Mouse (Mus musculus) kidney, adult 8-10 months (tissue): ENCODE measurements around the gene Abcb9.
A peak's percentile ranks its signal among the peaks of the same experiment; 100 is the strongest.
"Not testable (repeated sequence)": the region's sequence is repeated elsewhere in the genome, so short reads cannot be mapped to it uniquely, and the experiment has no call there.

Source experiments
- DNase-seq, 2 experiments: peaks; one replicate each; pipeline ENCODE4 v3.0.0; 2022

The Abcb9 gene

GRCm38 (mm10) chr5:124056219-124056618, 39.4 kb downstream of the Abcb9 start:
- no peak for DNase-seq

- not testable (repeated sequence) for DNase-seq
Measured at GRCm38 (mm10) chr5:124052641-124053040, 43.0 kb downstream of the Abcb9 start.

- no peak for DNase-seq
Measured at GRCm38 (mm10) chr5:124051899-124052491, 43.6 kb downstream of the Abcb9 start.

GRCm38 (mm10) chr5:124050095-124051050, 45.2 kb downstream of the Abcb9 start:
- DNase-seq = no peak

GRCm38 (mm10) chr5:124049249-124050045, 46.2 kb downstream of the Abcb9 start:
- no peak for DNase-seq

GRCm38 (mm10) chr5:124046741-124047401, 48.7 kb downstream of the Abcb9 start:
- DNase-seq = no peak

- DNase-seq = no peak
Measured at GRCm38 (mm10) chr5:124045453-124046010, 50.1 kb downstream of the Abcb9 start.

- no peak for DNase-seq
Measured at GRCm38 (mm10) chr5:124043999-124044398, 51.6 kb downstream of the Abcb9 start.

- DNase-seq = no peak
Measured at GRCm38 (mm10) chr5:124043212-124043978, 52.2 kb downstream of the Abcb9 start.

- DNase-seq = no peak
Measured at GRCm38 (mm10) chr5:124041097-124041496, 54.5 kb downstream of the Abcb9 start.

- no peak for DNase-seq
Measured at GRCm38 (mm10) chr5:124039602-124040001, 56.0 kb downstream of the Abcb9 start.

GRCm38 (mm10) chr5:124036836-124037235, 58.8 kb downstream of the Abcb9 start:
- DNase-seq = no peak

- no peak for DNase-seq
Measured at GRCm38 (mm10) chr5:124036341-124036740, 59.3 kb downstream of the Abcb9 start.

GRCm38 (mm10) chr5:124035806-124036205, 59.8 kb downstream of the Abcb9 start:
- DNase-seq = no peak

GRCm38 (mm10) chr5:124035406-124035805, 60.2 kb downstream of the Abcb9 start:
- DNase-seq = no peak

GRCm38 (mm10) chr5:124034471-124034870, 61.1 kb downstream of the Abcb9 start:
- no peak for DNase-seq

- DNase-seq = peak; percentile 81 to 88
Measured at GRCm38 (mm10) chr5:124032001-124032508, 63.5 kb downstream of the Abcb9 start, which contains the start of gene Vps37b. Vps37b (minus strand) TSS chr5:124032270.

GRCm38 (mm10) chr5:124031068-124031955, 64.3 kb downstream of the Abcb9 start:
- DNase-seq = no peak

- no peak for DNase-seq
Measured at GRCm38 (mm10) chr5:124030386-124031067, 65.1 kb downstream of the Abcb9 start.
